Mouse (Mus musculus) kidney, adult 2 months (tissue): Measurements from ENCODE around the gene Sh3rf1.

ENCODE experiments used
- CTCF ChIP-seq: fragments of 200-500 bp; conservative IDR thresholded peaks from 2 replicates; pipeline ENCODE4 v1.5.1; 2011; ENCODE audit warnings: low read depth, mild to moderate bottlenecking, control low read depth, low read length, moderate library complexity, mixed read lengths; ENCODE audit not compliant: insufficient read depth, insufficient read length
- POLR2A ChIP-seq: fragments of 200-500 bp; IDR thresholded peaks from one replicate; pipeline ENCODE4 v1.6.1; 2011; ENCODE audit warnings: low read depth, low read length, control low read depth

- no peak for TF ChIP-seq POLR2A
- TF ChIP-seq CTCF = no peak
These were observed 45.0 kb upstream of the Sh3rf1 start for GRCm38 (mm10) chr8:61178594-61179140.
